Mouse (Mus musculus): Measurements from ENCODE around the gene Fchsd2.

Gene Fchsd2

GRCm38 (mm10) chr7:101321218-101321827 lies 228.7 kb downstream of the Fchsd2 start:
- peak; percentile 41 to 55 for DNase-seq

GRCm38 (mm10) chr7:101323141-101323594 lies 230.5 kb downstream of the Fchsd2 start:
- no peak for DNase-seq

- DNase-seq = no peak
Measured at GRCm38 (mm10) chr7:101324142-101324962, 231.7 kb downstream of the Fchsd2 start.

- no peak for DNase-seq
Measured at GRCm38 (mm10) chr7:101326006-101326405, 233.3 kb downstream of the Fchsd2 start.

- DNase-seq = no peak
Measured at GRCm38 (mm10) chr7:101327263-101327662, 234.6 kb downstream of the Fchsd2 start.

- DNase-seq = no peak
Measured at GRCm38 (mm10) chr7:101327786-101328185, 235.1 kb downstream of the Fchsd2 start.

GRCm38 (mm10) chr7:101328621-101329158 lies 236.0 kb downstream of the Fchsd2 start:
- DNase-seq = no peak

GRCm38 (mm10) chr7:101329606-101330005 lies 236.9 kb downstream of the Fchsd2 start:
- DNase-seq = no peak

- DNase-seq = no peak
Measured at GRCm38 (mm10) chr7:101330074-101330840, 237.6 kb downstream of the Fchsd2 start.

GRCm38 (mm10) chr7:101330841-101331173 lies 238.1 kb downstream of the Fchsd2 start:
- no peak for DNase-seq

- no peak for DNase-seq
Measured at GRCm38 (mm10) chr7:101332045-101332831, 239.6 kb downstream of the Fchsd2 start.
